Mouse (Mus musculus) liver, embryonic 14.5 days (tissue): ENCODE results near the gene Eea1.

Experiments used
- CTCF ChIP-seq: IDR thresholded peaks from 2 replicates; pipeline ENCODE4 v1.5.1; 2016; ENCODE audit warnings: antibody characterized with exemption, low read depth, control low read depth
- EP300 ChIP-seq: IDR thresholded peaks from 2 replicates; pipeline ENCODE4 v1.6.1; 2016; ENCODE audit warnings: antibody characterized with exemption, low read depth

DNA sequence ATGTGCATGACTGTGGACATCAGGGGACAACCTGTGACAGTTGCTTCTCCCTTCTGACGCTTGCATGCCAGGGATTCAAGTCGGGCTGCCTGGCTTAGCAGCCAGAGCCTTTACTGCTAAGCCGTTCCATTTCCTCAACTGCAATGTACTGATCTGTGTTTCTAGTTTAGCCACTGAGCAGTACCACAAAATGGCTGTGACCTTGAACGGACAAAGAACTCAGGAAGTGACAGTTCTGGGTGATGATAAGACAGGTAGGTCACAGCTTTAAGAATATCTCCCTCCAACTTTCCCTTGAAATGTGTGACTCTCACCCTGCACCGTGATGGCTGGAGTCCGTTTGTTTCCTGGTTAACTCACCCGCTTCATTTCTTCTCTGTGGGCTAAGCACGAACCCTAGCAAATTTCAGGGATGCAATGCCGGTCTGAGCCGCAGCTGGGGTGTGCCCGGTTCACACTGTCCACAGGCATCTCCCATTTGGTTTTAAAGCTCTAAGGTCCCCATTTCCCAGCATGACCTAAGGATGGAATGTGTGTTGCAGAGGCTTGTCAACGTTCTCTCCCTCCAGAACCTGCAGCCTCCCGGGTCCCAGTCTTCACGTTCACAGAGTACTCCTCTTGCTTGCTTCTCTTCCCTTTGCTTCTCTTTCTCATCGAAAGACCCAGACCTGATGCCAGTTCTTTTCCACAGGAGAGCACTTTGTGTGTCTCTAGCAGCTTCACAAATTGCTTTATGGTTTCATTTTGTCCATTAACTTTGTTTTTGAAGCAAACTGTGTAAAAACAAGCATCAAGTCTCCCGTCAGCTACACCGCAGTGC, 46.2 kb upstream of the Eea1 start:
- no peak for TF ChIP-seq CTCF
- no peak for TF ChIP-seq EP300
